Mouse (Mus musculus) CD4-positive, CD25-positive, alpha-beta regulatory T cell, adult 4 months (primary cell): Measurements from ENCODE around the gene Primpol. TPM values are rescaled to one million over a fixed set of nuclear protein-coding genes. Genes with fewer than 3 reads are reported as not detected.

Source experiments
- ATAC-seq: one replicate; pipeline ENCODE4 v1.8.0; 2017
- polyA plus RNA-seq, 2 experiments: library from polyadenylated mRNA; unstranded; fragments of 100-300 nt; shearing (Covaris generic); gene quantifications; one replicate each; pipeline ENCODE4 v1.2.1; 2017

Primpol gene
- polyA plus RNA-seq, result 10 to 100 TPM; 38.8 to 42.9 TPM

- ATAC-seq, result peak; percentile 86
Observed at GRCm38 (mm10) chr8:46616879-46617689, at the start of gene Primpol, which contains the start of gene Casp3. TSS of gene Primpol (minus strand) at chr8:46617212. TSS of gene Casp3 (plus strand) at chr8:46617291.

GRCm38 (mm10) chr8:46655919-46656318 is 38.9 kb upstream of the Primpol start:
- peak; percentile 72 for ATAC-seq

GRCm38 (mm10) chr8:46651872-46652271 is 34.9 kb upstream of the Primpol start:
- peak; percentile 70 for ATAC-seq

- no peak for ATAC-seq
Observed at GRCm38 (mm10) chr8:46648421-46648820, 31.4 kb upstream of the Primpol start.

GRCm38 (mm10) chr8:46641272-46641671 is 24.3 kb upstream of the Primpol start:
- ATAC-seq, result peak; percentile 90

GRCm38 (mm10) chr8:46639852-46640251 is 22.8 kb upstream of the Primpol start:
- ATAC-seq, result no peak

- ATAC-seq, result no peak
Observed at GRCm38 (mm10) chr8:46639010-46639571, 22.1 kb upstream of the Primpol start.

GRCm38 (mm10) chr8:46630932-46631331 is 13.9 kb upstream of the Primpol start:
- ATAC-seq, result no peak

GRCm38 (mm10) chr8:46630422-46630821 is 13.4 kb upstream of the Primpol start:
- ATAC-seq, result no peak

- no peak for ATAC-seq
Observed at GRCm38 (mm10) chr8:46628645-46629044, 11.6 kb upstream of the Primpol start.

GRCm38 (mm10) chr8:46627881-46628280 is 10.9 kb upstream of the Primpol start:
- ATAC-seq, result no peak

GRCm38 (mm10) chr8:46626642-46627041 is 9.6 kb upstream of the Primpol start:
- ATAC-seq, result peak; percentile 60

GRCm38 (mm10) chr8:46625166-46625565 is 8.2 kb upstream of the Primpol start:
- ATAC-seq, result no peak

GRCm38 (mm10) chr8:46622446-46623270 is 5.6 kb upstream of the Primpol start:
- ATAC-seq, result no peak

GRCm38 (mm10) chr8:46618639-46619320 is 1.8 kb upstream of the Primpol start:
- no peak for ATAC-seq

- ATAC-seq, result peak; percentile 17
Observed at GRCm38 (mm10) chr8:46617690-46618620, 943 bp upstream of the Primpol start.

- ATAC-seq, result no peak
Observed at GRCm38 (mm10) chr8:46615936-46616335, 1.1 kb downstream of the Primpol start.

- no peak for ATAC-seq
Observed at GRCm38 (mm10) chr8:46613377-46613776, 3.6 kb downstream of the Primpol start.

GRCm38 (mm10) chr8:46612913-46613312 is 4.1 kb downstream of the Primpol start:
- ATAC-seq, result no peak

- no peak for ATAC-seq
Observed at GRCm38 (mm10) chr8:46611557-46611956, 5.5 kb downstream of the Primpol start.

- ATAC-seq, result no peak
Observed at GRCm38 (mm10) chr8:46606930-46607329, 10.1 kb downstream of the Primpol start.
